Mouse (Mus musculus) liver, adult 2 months (tissue): ENCODE data around the gene Ltf.

Experiments used
- CTCF ChIP-seq: fragments of 200-500 bp; IDR thresholded peaks from 2 replicates; pipeline ENCODE4 v1.5.1; 2011; ENCODE audit warnings: low read depth, low read length, control low read depth
- POLR2A ChIP-seq: fragments of 200-500 bp; IDR thresholded peaks from 2 replicates; pipeline ENCODE4 v1.6.1; 2011; ENCODE audit warnings: low read length, control low read depth; ENCODE audit not compliant: insufficient read depth; ENCODE audit errors: extremely low read depth

DNA sequence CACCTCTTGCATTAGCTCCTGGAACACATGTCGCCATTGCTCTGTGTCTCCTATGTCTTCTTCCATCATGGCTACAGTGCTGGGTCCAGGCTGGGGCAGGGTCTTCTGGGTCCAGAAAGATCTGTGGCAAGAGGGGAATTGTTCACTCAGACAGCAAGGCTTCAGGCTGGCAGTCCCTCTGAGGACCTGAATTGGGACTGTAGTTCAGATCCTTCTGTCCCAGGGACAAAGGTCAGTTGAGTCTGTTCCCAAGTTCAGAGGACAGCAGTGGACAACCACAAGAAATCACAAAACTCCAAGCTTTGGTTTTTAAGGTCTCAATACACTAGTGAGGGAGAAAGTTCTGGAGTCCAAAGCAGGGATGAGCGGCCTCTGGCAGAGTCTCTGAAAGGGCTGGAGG lies 29.5 kb upstream of the Ltf start:
- TF ChIP-seq CTCF = no peak
- TF ChIP-seq POLR2A = peak; percentile 66; the same call in 1 of the 2 replicates
